Mouse (Mus musculus) T-cell, adult 66 days (primary cell): ENCODE data around the gene Pex3. TPM values are rescaled to one million over a fixed set of nuclear protein-coding genes. Genes with fewer than 3 reads are reported as not detected.

ENCODE experiments used
- total RNA-seq, 2 experiments: library from RNA; stranded (reverse); gene quantifications; 3 replicates in 1 of 2; 4 replicates in 1 of 2; pipeline ENCODE4 v1.2.4; 2023

Pex3 gene
- total RNA-seq = 10 to 100 TPM; 23.9 to 24.0 TPM

GRCm38 (mm10) chr10:13552646-13553497 is at the start of gene Pex3, which contains the start of gene Adat2:
TSS of gene Pex3 (minus strand) at chr10:13553142.
TSS of gene Adat2 (plus strand) at chr10:13552894.

DNA sequence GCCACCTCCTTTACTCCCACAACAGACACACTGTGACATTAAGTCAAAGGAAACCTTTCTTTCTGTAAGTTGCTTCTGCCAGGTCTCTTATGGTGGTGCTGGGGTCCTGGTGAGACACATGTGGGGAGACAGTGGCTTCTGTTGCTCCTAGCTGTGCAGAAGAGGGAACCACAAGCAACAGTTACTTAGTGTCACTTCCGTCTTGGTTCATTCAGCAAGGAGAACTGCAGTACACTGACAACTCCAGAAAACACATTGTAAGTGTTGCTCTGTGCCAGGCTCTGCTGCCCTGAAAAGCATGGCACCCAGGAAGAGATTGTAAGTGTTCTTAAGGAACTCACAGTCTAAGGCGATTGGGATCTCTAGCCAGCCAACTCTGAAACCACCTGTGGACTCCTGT is 53.6 kb downstream of the Pex3 start, which contains the start of gene Fuca2:
Gene Fuca2, plus strand, starts transcription at position 210 of the 400 bp plus-strand sequence.

Other genes starting within 250 kb of the Pex3 start
- 10 to 100 TPM; 25.4 to 25.7 TPM for gene Phactr2, start 78.7 kb downstream of the Pex3 start, total RNA-seq
- gene Fuca2, start 53.6 kb downstream of the Pex3 start, total RNA-seq = 10 to 100 TPM; 21.5 to 31.7 TPM
- 10 to 100 TPM in 1 of 2 experiments, 1 to 10 TPM in 1; 7.9 to 11.9 TPM for gene Adat2, start 248 bp downstream of the Pex3 start, total RNA-seq